Mouse (Mus musculus): ENCODE results near the gene Gm10408. TPM values are rescaled to one million over a fixed set of nuclear protein-coding genes. Genes with fewer than 3 reads are reported as not detected.

Gm10408 gene
- polyA plus RNA-seq (2014; fragmentation: Illumina TruSeq; extraction: RNeasy Lipid Tissue Mini Kit (QIAGEN cat#74804); ENCODE audit: low read depth, low replicate concordance): not detected

GRCm38 (mm10) chr14:3449079-3449478 lies at the start of gene Gm10408:
Gene Gm10408, plus strand, starts transcription at chr14:3449379.

DNA sequence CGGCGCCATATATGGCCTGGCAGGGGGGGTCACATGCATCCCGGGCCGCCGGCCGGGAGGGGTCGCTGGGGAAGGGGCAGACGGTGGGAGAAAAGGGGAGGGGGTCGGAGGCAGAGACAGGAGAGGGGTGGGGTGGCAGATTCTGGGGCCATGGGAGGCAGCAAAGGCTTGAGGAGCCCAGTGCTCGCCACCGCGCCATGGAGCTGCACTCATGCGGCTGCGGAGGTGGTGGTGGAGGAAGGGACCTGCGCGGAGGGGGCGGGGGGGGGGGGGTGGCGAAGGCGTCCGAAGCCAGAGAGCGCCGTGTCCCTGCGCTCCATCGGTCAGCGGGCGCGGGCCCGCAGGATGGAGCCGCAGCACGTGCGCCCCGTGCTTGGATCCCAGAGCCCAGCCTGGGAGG lies 36.9 kb upstream of the Gm10408 start, which contains the start of gene Gm10409:
TSS of gene Gm10409 (plus strand) at position 301 of the 400 bp plus-strand sequence.

DNA sequence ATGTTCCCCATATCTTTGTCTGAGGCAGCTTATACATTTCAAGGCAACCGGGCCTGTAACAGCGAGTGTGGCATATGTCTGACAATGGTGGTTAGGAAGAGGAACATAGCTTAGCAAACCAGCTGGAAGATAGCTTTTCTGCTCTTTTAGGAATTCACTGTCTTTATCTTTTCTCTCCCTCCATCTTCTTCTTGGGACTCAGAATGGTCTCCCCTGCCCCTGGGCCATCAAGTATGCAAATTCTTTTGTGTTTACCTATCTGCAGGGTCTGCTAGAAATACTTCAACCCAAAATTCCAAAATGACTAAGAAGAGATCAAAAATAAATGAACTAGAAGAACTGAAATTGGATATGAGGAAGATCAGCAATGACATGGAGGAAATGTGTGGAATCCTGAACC lies 21.4 kb upstream of the Gm10408 start, which contains the start of gene Gm3005:
TSS of gene Gm3005 (plus strand) at position 301 of the 400 bp plus-strand sequence.

Other genes starting within 250 kb of the Gm10408 start
- 1.3 TPM for gene D830030K20Rik, start 240.9 kb upstream of the Gm10408 start, polyA plus RNA-seq (2014; fragmentation: Illumina TruSeq; extraction: RNeasy Lipid Tissue Mini Kit (QIAGEN cat#74804); ENCODE audit: low read depth, low replicate concordance)
- gene Gm2956, start 116.8 kb upstream of the Gm10408 start, polyA plus RNA-seq (2014; fragmentation: Illumina TruSeq; extraction: RNeasy Lipid Tissue Mini Kit (QIAGEN cat#74804); ENCODE audit: low read depth, low replicate concordance): 0.32 TPM
- gene Gm10413, start 54.3 kb upstream of the Gm10408 start, polyA plus RNA-seq (2014; fragmentation: Illumina TruSeq; extraction: RNeasy Lipid Tissue Mini Kit (QIAGEN cat#74804); ENCODE audit: low read depth, low replicate concordance): not detected
- not detected for gene Gm10409, start 36.8 kb upstream of the Gm10408 start, polyA plus RNA-seq (2014; fragmentation: Illumina TruSeq; extraction: RNeasy Lipid Tissue Mini Kit (QIAGEN cat#74804); ENCODE audit: low read depth, low replicate concordance)
- not detected for gene Gm3005, start 21.3 kb upstream of the Gm10408 start, polyA plus RNA-seq (2014; fragmentation: Illumina TruSeq; extraction: RNeasy Lipid Tissue Mini Kit (QIAGEN cat#74804); ENCODE audit: low read depth, low replicate concordance)
- gene Gm3012, start 185.1 kb downstream of the Gm10408 start, polyA plus RNA-seq (2014; fragmentation: Illumina TruSeq; extraction: RNeasy Lipid Tissue Mini Kit (QIAGEN cat#74804); ENCODE audit: low read depth, low replicate concordance): not detected
- not detected for gene Gm3020, start 202.7 kb downstream of the Gm10408 start, polyA plus RNA-seq (2014; fragmentation: Illumina TruSeq; extraction: RNeasy Lipid Tissue Mini Kit (QIAGEN cat#74804); ENCODE audit: low read depth, low replicate concordance)
- not detected for gene Gm3043, start 239.4 kb downstream of the Gm10408 start, polyA plus RNA-seq (2014; fragmentation: Illumina TruSeq; extraction: RNeasy Lipid Tissue Mini Kit (QIAGEN cat#74804); ENCODE audit: low read depth, low replicate concordance)